Mouse (Mus musculus) skeletal muscle tissue, adult 2 months (tissue): Measurements from ENCODE around the gene Nfe2l1.

Experiments
- DNase-seq: peaks from one replicate; pipeline ENCODE4 v3.0.0-alpha.2; 2012; ENCODE audit warnings: low read depth, low spot score

Gene Nfe2l1

GRCm38 (mm10) chr11:96847240-96847639, 17.5 kb upstream of the Nfe2l1 start:
- no peak for DNase-seq

DNA sequence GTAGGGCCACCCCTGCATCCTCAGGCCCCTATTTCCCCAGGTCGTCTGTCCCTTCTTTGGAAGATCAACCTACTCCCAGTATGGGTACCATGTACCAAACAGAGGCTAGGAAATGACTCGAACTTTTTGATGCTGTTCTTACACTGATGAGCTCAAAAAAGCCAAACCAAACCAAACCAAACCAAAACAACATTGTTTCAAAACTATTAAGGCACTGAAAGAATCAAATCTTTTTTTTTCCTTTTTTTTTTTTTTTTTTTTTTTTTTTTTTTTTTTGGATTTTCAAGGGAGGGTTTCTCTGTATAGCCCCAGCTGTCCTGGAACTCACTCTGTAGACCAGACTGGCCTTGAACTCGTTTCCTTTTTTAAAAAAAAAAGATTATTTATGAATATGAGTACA, 13.9 kb upstream of the Nfe2l1 start:
- DNase-seq: no peak

DNA sequence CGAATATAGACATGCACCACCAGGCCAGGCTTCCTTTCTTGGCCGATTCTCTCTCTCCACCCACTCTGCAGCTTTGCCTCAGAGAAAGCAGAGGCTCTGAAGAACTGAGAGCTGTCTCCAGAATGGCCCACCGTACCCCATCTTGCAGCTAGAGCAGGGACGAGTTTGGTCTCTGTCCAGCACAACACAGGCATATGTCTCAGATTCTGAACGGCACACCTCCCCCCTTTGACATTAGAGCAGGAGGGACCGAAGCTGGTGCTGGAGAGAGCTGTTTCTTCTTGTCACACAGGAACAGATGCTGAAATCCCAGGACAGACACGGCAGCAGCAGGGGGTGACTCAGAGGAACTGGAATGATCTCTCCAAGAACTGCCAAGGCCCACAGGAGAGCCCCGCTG, 10.5 kb upstream of the Nfe2l1 start:
- DNase-seq: no peak

- DNase-seq: no peak
These were observed 10.1 kb upstream of the Nfe2l1 start for GRCm38 (mm10) chr11:96839877-96840276.

DNA sequence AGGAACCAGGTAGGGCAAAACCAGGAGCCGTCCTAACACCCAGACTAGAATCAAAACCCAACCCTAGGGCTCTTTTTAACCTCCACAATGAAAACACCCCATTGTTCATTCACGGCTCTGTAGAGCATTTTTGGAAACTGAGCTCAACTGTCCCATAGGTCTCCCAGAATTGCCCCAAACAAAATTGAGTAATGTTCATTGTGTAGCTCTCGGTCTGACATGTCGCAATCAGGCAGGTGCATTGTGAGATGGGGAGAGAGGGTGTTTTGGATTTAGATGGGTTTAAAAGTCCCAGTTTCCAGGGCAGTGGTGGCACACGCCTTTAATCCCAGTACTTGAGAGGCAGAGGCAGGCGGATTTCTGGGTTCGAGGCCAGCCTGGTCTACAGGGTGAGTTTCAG, 9.7 kb upstream of the Nfe2l1 start:
- no peak for DNase-seq

- no peak for DNase-seq
These were observed 8.6 kb upstream of the Nfe2l1 start for GRCm38 (mm10) chr11:96838341-96838740.

- DNase-seq: peak; percentile 59
These were observed 7.5 kb upstream of the Nfe2l1 start for GRCm38 (mm10) chr11:96837298-96837697.

- no peak for DNase-seq
These were observed 4.4 kb upstream of the Nfe2l1 start for GRCm38 (mm10) chr11:96834127-96834526.

DNA sequence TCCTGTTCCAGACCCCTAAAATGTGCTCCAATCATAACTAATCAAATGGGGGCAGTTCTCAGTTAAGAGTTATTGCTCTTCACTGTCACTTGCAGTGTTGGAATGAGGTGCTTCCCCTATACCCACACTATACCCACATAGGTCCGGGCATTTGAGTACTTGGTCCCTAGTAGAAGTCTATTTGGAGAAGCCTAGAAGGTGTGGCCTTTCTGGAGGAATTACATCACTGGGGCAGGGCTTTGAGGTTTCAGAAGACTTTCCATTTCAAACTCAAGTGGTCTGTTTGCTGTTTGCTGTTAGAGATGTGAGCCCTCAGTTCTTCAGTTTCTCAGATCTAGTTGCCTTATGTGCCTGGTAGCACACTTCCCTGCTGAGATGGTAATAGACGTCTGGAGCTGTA, 3.2 kb upstream of the Nfe2l1 start:
- DNase-seq: no peak

DNA sequence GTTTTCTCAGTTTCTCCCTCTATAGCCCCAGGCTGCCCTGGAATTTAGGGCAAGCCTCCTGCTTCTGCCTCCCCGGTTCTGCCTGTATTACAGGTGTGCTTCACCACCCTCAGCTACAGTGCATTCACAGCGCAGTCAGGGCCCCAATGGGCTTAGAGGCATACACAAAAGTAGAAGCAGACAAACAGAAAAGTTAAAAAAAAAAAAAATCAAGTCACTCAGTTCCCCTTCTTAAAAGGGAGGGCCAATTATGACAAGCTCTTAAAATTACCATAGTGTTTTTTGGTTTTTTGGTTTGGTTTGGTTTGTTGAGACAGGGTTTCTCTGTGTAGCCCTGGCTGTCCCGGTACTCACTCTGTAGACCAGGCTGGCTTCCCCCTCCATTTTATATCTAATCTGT, 2.8 kb upstream of the Nfe2l1 start:
- DNase-seq: no peak

- no peak for DNase-seq
These were observed 1.7 kb upstream of the Nfe2l1 start for GRCm38 (mm10) chr11:96831516-96831915.

DNA sequence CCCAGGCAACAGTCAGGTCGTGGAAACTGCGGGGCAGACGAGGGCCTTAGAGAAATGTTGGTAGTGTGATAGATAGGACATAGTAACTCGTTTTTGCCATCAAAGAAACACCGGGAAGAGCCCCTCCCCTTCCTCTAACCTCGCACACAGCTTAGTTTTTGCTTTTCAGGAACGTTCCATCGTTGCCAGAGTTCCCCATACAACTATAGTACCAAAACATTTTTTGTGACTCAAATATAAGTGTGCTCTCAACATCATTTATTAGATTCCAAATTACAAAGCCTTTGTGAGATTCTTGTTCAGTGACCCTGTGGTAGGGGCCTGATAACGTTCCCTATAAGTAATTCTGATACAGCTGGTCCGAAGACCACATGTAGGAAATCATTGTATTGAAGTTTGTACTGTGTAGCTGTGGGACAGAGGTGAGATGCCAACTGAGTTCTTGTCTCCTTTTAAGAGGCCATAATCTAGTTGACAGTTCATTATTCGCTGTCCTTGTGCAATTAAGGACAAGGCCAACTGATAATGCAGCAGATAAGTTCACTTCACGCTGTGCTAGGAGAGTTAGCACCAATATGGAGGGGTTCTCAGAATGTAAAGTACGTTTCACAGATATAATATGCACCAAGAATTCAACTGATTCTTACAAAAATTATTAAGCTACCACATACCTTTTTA, 910 bp upstream of the Nfe2l1 start:
- no peak for DNase-seq

- DNase-seq: peak; percentile 86
These were observed 360 bp downstream of the Nfe2l1 start for GRCm38 (mm10) chr11:96829403-96829812.

- no peak for DNase-seq
These were observed 887 bp downstream of the Nfe2l1 start for GRCm38 (mm10) chr11:96828881-96829280.

GRCm38 (mm10) chr11:96827917-96828316, 1.9 kb downstream of the Nfe2l1 start:
- no peak for DNase-seq

GRCm38 (mm10) chr11:96827062-96827581, 2.6 kb downstream of the Nfe2l1 start:
- DNase-seq: no peak

- no peak for DNase-seq
These were observed 3.3 kb downstream of the Nfe2l1 start for GRCm38 (mm10) chr11:96826481-96826880.

DNA sequence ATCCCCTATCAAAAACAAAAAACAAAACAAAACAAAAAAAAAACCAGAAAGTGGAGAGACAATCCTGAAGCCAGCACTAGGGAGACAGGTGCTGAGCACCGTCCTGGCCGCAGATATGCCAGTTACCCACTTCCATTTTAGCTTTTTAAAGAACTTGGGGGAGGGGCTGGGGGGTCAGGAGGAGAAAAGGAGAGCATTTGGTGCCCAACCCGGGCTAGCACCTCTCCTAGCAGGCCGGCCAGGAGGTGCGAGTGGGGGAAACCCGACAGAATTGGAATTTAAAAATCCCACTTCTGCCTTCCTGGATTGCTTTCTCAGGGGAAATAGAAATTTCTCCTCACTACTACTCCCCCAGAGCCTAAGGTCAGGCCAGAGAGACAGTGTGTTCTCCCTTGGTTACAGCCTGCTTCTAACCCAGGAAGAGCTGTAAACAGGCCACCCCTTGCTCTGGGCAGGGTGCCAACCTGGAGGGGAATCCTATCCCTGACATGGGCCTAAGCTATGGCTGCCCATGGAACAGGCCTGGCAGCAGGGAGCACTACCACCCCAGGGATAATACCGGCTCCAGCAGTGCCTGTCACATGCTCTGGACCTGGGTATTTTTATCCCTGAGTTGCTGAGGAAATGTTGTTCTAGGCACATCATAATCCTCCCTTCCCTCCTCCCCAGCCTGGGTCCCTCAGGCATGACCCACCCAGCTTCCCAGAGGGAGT, 4.8 kb downstream of the Nfe2l1 start:
- peak; percentile 97 for DNase-seq

DNA sequence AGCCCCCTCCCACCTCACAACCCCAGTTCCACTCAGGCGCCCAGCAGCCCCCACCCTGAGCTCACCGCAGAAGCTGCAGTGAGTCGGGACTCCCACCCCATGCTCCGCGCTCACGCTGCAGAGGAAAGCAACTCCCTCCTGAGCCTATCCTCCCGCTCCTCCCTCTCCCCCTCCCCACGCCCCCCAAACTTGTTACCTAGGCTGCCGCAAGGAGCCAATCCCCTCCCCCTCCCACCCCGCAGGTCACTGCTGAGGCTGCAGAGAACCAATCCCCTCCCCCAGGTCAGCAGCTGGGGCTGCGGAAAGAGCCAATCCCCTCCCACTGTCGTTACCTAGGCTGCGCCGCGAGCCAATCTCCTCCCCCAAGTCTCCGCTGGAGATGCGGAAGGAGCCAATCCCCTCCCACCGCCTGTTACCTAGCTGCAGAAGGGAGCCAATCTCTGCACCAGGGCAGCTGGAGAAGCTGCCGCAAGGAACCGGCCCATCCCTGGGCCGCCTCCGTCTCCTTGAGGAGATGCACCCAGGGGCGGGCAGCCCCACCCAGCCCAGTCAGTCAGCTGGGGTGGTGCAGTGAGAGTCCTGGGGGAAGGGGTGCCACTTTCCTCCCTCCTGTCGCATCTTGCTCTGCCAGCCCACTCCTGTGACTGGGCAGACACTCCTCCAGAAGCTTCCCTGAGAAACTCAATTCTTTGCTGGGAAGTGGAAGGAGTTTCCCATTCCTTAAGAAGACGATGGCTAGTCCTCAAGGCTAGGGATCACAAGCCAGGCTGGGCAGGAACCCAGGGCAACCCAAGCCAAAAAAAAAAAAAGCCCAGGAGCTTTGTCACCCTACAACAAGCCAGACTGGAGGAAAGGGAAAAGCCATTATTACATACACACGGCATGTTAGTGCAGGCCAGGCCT, 5.6 kb downstream of the Nfe2l1 start:
- DNase-seq: peak; percentile 93

DNA sequence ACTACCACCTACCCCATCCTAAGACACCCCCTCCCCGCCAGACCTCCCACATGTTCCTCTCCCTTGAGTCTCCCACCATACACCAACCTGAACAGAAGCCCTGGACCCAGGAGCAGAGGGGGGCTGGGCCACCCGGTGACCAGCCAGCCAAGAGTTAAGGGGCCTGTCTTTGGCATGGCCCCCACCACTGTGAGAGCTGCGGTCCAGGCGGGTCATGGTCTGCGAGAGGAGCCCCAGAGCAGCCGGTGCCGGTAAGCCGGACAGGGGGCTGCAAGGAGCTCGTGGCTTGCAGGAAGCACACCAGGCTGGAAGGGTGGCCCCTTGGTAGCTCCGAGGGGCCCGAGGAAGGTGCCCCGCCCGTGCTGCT, 6.3 kb downstream of the Nfe2l1 start:
- DNase-seq: no peak

- no peak for DNase-seq
These were observed 6.9 kb downstream of the Nfe2l1 start for GRCm38 (mm10) chr11:96822675-96823470.
